Mouse (Mus musculus) ES-E14 (cell line): ENCODE measurements around the gene Washc3.

ENCODE experiments used
- CHD2 ChIP-seq: IDR thresholded peaks from 2 replicates; pipeline ENCODE4 v1.6.1; 2014; ENCODE audit warnings: mild to moderate bottlenecking, low read depth, low read length, inconsistent platforms
- MAFK ChIP-seq: IDR thresholded peaks from 2 replicates; pipeline ENCODE4 v1.6.1; 2014; ENCODE audit warnings: mild to moderate bottlenecking, low read depth, low read length, inconsistent platforms; ENCODE audit not compliant: insufficient read depth
- ZC3H11A ChIP-seq: IDR thresholded peaks from 2 replicates; pipeline ENCODE4 v1.6.1; 2012; ENCODE audit warnings: low read depth, mild to moderate bottlenecking, inconsistent platforms, low read length, borderline replicate concordance
- ZNF384 ChIP-seq: IDR thresholded peaks from 2 replicates; pipeline ENCODE4 v1.6.1; 2012; ENCODE audit warnings: low read depth, low read length, inconsistent platforms

DNA sequence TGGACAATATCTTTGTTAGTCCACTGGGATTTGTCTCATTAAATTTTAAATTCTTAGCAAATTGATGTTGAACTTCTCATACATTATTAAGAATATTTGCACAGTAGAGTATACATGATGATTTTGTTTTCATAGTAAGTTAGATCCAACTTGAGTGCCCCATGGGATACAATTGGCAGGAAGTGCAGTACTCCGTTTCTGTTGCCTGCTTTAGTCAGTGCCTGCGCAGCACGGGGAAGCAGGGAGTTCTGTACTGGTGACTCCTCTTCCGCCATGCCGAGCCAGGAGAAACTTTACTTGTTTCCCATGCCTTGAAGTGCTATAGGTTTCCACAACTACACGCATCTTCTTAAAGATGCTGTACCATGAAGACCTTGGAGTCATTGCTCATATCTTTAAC, 94.2 kb downstream of the Washc3 start:
- TF ChIP-seq ZNF384 (no peak), MAFK (no peak), CHD2 (no peak), ZC3H11A (no peak)
